Mouse (Mus musculus): ENCODE data around the gene Sarnp.

The Sarnp gene

GRCm38 (mm10) chr10:128913696-128914095, 96.6 kb downstream of the Sarnp start:
- no peak for DNase-seq (ENCODE audit: low spot score in 2 of 2)

- no peak for DNase-seq (ENCODE audit: low spot score in 2 of 2)
Observed at GRCm38 (mm10) chr10:128915550-128915949, 98.4 kb downstream of the Sarnp start.

- DNase-seq (ENCODE audit: low spot score in 2 of 2): no peak
Observed at GRCm38 (mm10) chr10:128916665-128917064, 99.5 kb downstream of the Sarnp start.

- DNase-seq (ENCODE audit: low spot score in 2 of 2): no peak
Observed at GRCm38 (mm10) chr10:128917400-128917799, 100.3 kb downstream of the Sarnp start.

GRCm38 (mm10) chr10:128918246-128918645, 101.1 kb downstream of the Sarnp start:
- DNase-seq (ENCODE audit: low spot score in 2 of 2): no peak

- no peak for DNase-seq (ENCODE audit: low spot score in 2 of 2)
Observed at GRCm38 (mm10) chr10:128919203-128919631, 102.1 kb downstream of the Sarnp start.

GRCm38 (mm10) chr10:128919966-128920365, 102.8 kb downstream of the Sarnp start:
- no peak for DNase-seq (ENCODE audit: low spot score in 2 of 2)

GRCm38 (mm10) chr10:128920736-128921161, 103.6 kb downstream of the Sarnp start:
- no peak for DNase-seq (ENCODE audit: low spot score in 2 of 2)

GRCm38 (mm10) chr10:128921251-128921650, 104.1 kb downstream of the Sarnp start:
- no peak for DNase-seq (ENCODE audit: low spot score in 2 of 2)

- no peak for DNase-seq (ENCODE audit: low spot score in 2 of 2)
Observed at GRCm38 (mm10) chr10:128921883-128922821, 105.0 kb downstream of the Sarnp start.

- no peak for DNase-seq (ENCODE audit: low spot score in 2 of 2)
Observed at GRCm38 (mm10) chr10:128922822-128923012, 105.6 kb downstream of the Sarnp start, which contains the start of gene Rdh5. Gene Rdh5 (minus strand): TSS chr10:128922888.

GRCm38 (mm10) chr10:128923013-128923691, 106.0 kb downstream of the Sarnp start:
- DNase-seq (ENCODE audit: low spot score in 2 of 2): peak; percentile 91 to 93

GRCm38 (mm10) chr10:128923935-128924334, 106.8 kb downstream of the Sarnp start, which contains the start of gene Bloc1s1:
Gene Bloc1s1 (minus strand): TSS chr10:128924035.
- DNase-seq (ENCODE audit: low spot score in 2 of 2): no peak

Measured in spleen, postnatal 36 days (tissue).